In the genomic region with DNA sequence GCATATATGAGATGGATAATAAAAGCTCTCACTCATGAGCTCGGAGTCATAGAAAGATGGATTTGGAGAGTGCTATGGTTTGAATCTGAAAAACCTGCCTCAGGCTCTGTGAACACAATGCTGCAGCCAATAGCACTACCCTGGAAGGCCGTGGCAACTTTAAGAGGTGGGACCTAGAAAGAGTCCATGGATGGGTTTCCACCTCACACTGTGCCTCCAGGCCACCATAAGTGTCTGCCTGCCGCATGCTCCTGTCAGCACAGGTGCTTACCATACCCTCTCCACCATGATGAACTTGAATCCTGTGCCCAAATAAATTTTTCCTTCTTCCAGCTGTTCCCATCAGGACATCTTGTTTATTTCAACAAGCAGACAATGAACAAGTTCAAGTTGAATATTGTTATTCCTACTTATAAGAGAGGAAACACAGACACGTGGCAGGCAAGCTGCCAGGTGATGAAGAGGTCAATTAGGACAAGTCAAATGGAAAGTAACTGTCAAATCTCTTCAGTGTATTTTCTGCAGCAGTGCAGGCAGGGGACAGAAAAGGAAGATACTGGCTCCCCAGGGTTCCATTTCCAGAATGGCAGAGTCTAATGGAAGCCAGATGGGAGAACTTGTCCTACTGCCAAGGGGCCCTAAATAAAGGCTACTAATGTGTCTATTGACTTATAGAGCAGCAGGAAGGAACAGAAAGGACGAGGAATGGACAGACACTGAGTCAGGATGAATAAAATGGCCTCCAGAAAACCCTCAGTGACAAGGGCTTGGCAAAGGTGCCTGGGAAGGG, we compare ENCODE assay signal across 32 mouse cellular contexts. TPM values are rescaled to one million over a fixed set of nuclear protein-coding genes. Genes with fewer than 3 reads are reported as not detected.
A peak's percentile ranks its signal among the peaks of the same experiment; 100 is the strongest.
DNase-seq lines count a peak whose midpoint lies in the region; ATAC-seq and TF ChIP-seq lines count a peak whose summit lies in the region.
"Had no signal": no experiment of that assay in that cellular context is flagged by ENCODE, and none has a peak within 500 bp of the region (broad histone marks: within the 10 kb centered on the region; RNA-seq: fewer than 3 reads in every experiment).

No protein-coding gene starts in this region.

- TF ChIP-seq CTCF in lung, adult 2 months (IDR thresholded peaks at IDR 0.05; ENCODE audit: insufficient read depth, low read length): no peak

- no peak overlapping the region for H3K27ac ChIP-seq in embryonic facial prominence, embryonic 14.5 days (replicated peaks; ENCODE audit: low read depth, low read length)
- no peak overlapping the region for H3K27ac ChIP-seq in embryonic facial prominence, embryonic 10.5 days (replicated peaks)
- no peak overlapping the region for H3K27ac ChIP-seq in kidney, embryonic 14.5 days (ENCODE audit: low read depth, low read length)
- H3K27ac ChIP-seq in midbrain, embryonic 14.5 days (replicated peaks; ENCODE audit: low read depth, low read length): no peak overlapping the region
- H3K27ac ChIP-seq: forebrain, embryonic 10.5 days; forebrain, embryonic 15.5 days; gastrocnemius, adult 2 months; layer of hippocampus, adult 2 months; left cerebral cortex, adult 2 months; limb, embryonic 15.5 days; liver, embryonic 13.5 days; midbrain, embryonic 10.5 days had no signal

- no peaks in the 10 kb centered on the region for H3K4me1 ChIP-seq in embryonic facial prominence, embryonic 14.5 days (ENCODE audit: control insufficient read depth, insufficient read depth, low read length)
- no peaks in the 10 kb centered on the region for H3K4me1 ChIP-seq in embryonic facial prominence, embryonic 10.5 days
- no peaks in the 10 kb centered on the region for H3K4me1 ChIP-seq in kidney, embryonic 14.5 days (ENCODE audit: control insufficient read depth, insufficient read depth, low read length)
- no peaks in the 10 kb centered on the region for H3K4me1 ChIP-seq in lung, adult 2 months (ENCODE audit: control insufficient read depth, insufficient read depth, low read length)
- H3K4me1 ChIP-seq in midbrain, embryonic 14.5 days (ENCODE audit: control insufficient read depth, insufficient read depth, low read length): no peaks in the 10 kb centered on the region
- H3K4me1 ChIP-seq: forebrain, embryonic 10.5 days; forebrain, embryonic 15.5 days; limb, embryonic 15.5 days; liver, embryonic 13.5 days; midbrain, embryonic 10.5 days had no signal

- H3K9me3 ChIP-seq in embryonic facial prominence, embryonic 14.5 days (ENCODE audit: control insufficient read depth, low read length): no peaks in the 10 kb centered on the region
- no peaks in the 10 kb centered on the region for H3K9me3 ChIP-seq in embryonic facial prominence, embryonic 10.5 days
- no peaks in the 10 kb centered on the region for H3K9me3 ChIP-seq in kidney, embryonic 14.5 days (ENCODE audit: control insufficient read depth, low read length)
- no peaks in the 10 kb centered on the region for H3K9me3 ChIP-seq in midbrain, embryonic 14.5 days (ENCODE audit: control insufficient read depth, low read length)
- H3K9me3 ChIP-seq: forebrain, embryonic 10.5 days; forebrain, embryonic 15.5 days; limb, embryonic 15.5 days; liver, embryonic 13.5 days; midbrain, embryonic 10.5 days had no signal

- no peaks in the 10 kb centered on the region for H3K36me3 ChIP-seq in embryonic facial prominence, embryonic 14.5 days (ENCODE audit: control insufficient read depth, insufficient read depth, low read length)
- no peaks in the 10 kb centered on the region for H3K36me3 ChIP-seq in embryonic facial prominence, embryonic 10.5 days (replicated peaks)
- H3K36me3 ChIP-seq in kidney, embryonic 14.5 days (ENCODE audit: control insufficient read depth, insufficient read depth, low read length): no peaks in the 10 kb centered on the region
- no peaks in the 10 kb centered on the region for H3K36me3 ChIP-seq in midbrain, embryonic 14.5 days (ENCODE audit: control insufficient read depth, insufficient read depth, low read length)
- H3K36me3 ChIP-seq: forebrain, embryonic 10.5 days; forebrain, embryonic 15.5 days; limb, embryonic 15.5 days; liver, embryonic 13.5 days; midbrain, embryonic 10.5 days had no signal

- peak; percentile 41 for DNase-seq in embryonic facial prominence, embryonic 14.5 days (ENCODE audit: low spot score)
- no peak for DNase-seq in embryonic facial prominence, embryonic 10.5 days (ENCODE audit: low spot score)
- peak; percentile 12 to 37 for DNase-seq in kidney, postnatal 4 days
- DNase-seq in A20 (ENCODE audit: low read depth, low spot score): peak; percentile 10
- peak; percentile 4 for DNase-seq in mesoderm, embryonic 11.5 days (ENCODE audit: low read depth, low spot score)
- DNase-seq in lung, adult 2 months: no peak
- DNase-seq in midbrain, embryonic 14.5 days: no peak
- DNase-seq: adrenal gland, postnatal 14 days; cerebellum, adult 11 months; cerebellum, adult 9-11 months; gastrocnemius, adult 2 months; gastrocnemius, postnatal 36 days; heart, adult 18-20 months; heart, postnatal 36 days; kidney, adult 8-10 months; kidney, postnatal 25 days; liver, embryonic 13.5 days; lung, adult 18-20 months; lung, postnatal 10 days; right cerebral cortex, adult 18-20 months; spleen, adult 18-20 months; thymus, postnatal 14 days had no signal

- H3K4me2 ChIP-seq in embryonic facial prominence, embryonic 14.5 days (ENCODE audit: low read depth, low read length): no peak overlapping the region
- no peak overlapping the region for H3K4me2 ChIP-seq in kidney, embryonic 14.5 days (replicated peaks; ENCODE audit: low read depth, low read length)
- no peak overlapping the region for H3K4me2 ChIP-seq in midbrain, embryonic 14.5 days (ENCODE audit: low read length)
- H3K4me2 ChIP-seq: forebrain, embryonic 15.5 days; heart, embryonic 11.5 days; limb, embryonic 15.5 days; liver, embryonic 13.5 days had no signal

- no peak for ATAC-seq in embryonic facial prominence, embryonic 14.5 days (ENCODE audit: low read depth)
- no peak for ATAC-seq in kidney, embryonic 14.5 days (ENCODE audit: low FRiP score, low TSS enrichment)
- no peak for ATAC-seq in midbrain, embryonic 14.5 days (ENCODE audit: low FRiP score, low TSS enrichment)
- ATAC-seq: CD4-positive, CD25-positive, alpha-beta regulatory T cell, adult 4 months; forebrain, embryonic 15.5 days; intestine, embryonic 16.5 days had no signal

- H3K9ac ChIP-seq in embryonic facial prominence, embryonic 14.5 days (ENCODE audit: low read depth, low read length): no peak overlapping the region
- no peak overlapping the region for H3K9ac ChIP-seq in kidney, embryonic 14.5 days (ENCODE audit: low read depth, low read length)
- no peak overlapping the region for H3K9ac ChIP-seq in midbrain, embryonic 14.5 days (replicated peaks; ENCODE audit: low read length)
- H3K9ac ChIP-seq: forebrain, embryonic 15.5 days; limb, embryonic 15.5 days; liver, embryonic 13.5 days had no signal

- H3K27me3 ChIP-seq in embryonic facial prominence, embryonic 14.5 days (replicated peaks; ENCODE audit: control insufficient read depth, insufficient read depth, low read length): no peaks in the 10 kb centered on the region; the same call in 1 of the 2 replicates
- no peaks in the 10 kb centered on the region for H3K27me3 ChIP-seq in embryonic facial prominence, embryonic 10.5 days (replicated peaks; ENCODE audit: low read depth, poor library complexity, severe bottlenecking)
- H3K27me3 ChIP-seq in kidney, embryonic 14.5 days (ENCODE audit: control insufficient read depth, insufficient read depth, low read length): no peaks in the 10 kb centered on the region
- H3K27me3 ChIP-seq in midbrain, embryonic 14.5 days (ENCODE audit: control insufficient read depth, insufficient read depth, low read length): no peaks in the 10 kb centered on the region
- H3K27me3 ChIP-seq: forebrain, embryonic 15.5 days had no signal

- 43% methylated on average over 5 of the region's 5 CpGs for WGBS in embryonic facial prominence, embryonic 14.5 days
- 55% methylated on average over 5 of the region's 5 CpGs for WGBS in embryonic facial prominence, embryonic 10.5 days
- WGBS in kidney, embryonic 14.5 days: 61% methylated on average over 5 of the region's 5 CpGs
- WGBS in lung, adult 2 months: 56% methylated on average over 5 of the region's 5 CpGs
- WGBS in midbrain, embryonic 14.5 days: 60% methylated on average over 5 of the region's 5 CpGs

- TF ChIP-seq POLR2A in lung, adult 2 months (IDR thresholded peaks at IDR 0.05; ENCODE audit: borderline replicate concordance, extremely low read depth, low read depth, low read length): no peak

- H3K4me3 ChIP-seq in embryonic facial prominence, embryonic 14.5 days (ENCODE audit: low read depth, low read length): no peak overlapping the region
- H3K4me3 ChIP-seq in embryonic facial prominence, embryonic 10.5 days: no peak overlapping the region
- no peak overlapping the region for H3K4me3 ChIP-seq in kidney, embryonic 14.5 days (ENCODE audit: low read length)
- no peak overlapping the region for H3K4me3 ChIP-seq in lung, adult 2 months (replicated peaks; ENCODE audit: extremely low read depth, low read depth, low read length)
- H3K4me3 ChIP-seq in midbrain, embryonic 14.5 days (replicated peaks; ENCODE audit: low read depth, low read length): no peak overlapping the region
- H3K4me3 ChIP-seq: forebrain, embryonic 10.5 days; forebrain, embryonic 15.5 days; gastrocnemius, adult 2 months; layer of hippocampus, adult 2 months; left cerebral cortex, adult 2 months; limb, embryonic 15.5 days; liver, embryonic 13.5 days; midbrain, embryonic 10.5 days had no signal

RNA-seq across cellular contexts. Expression of gene Med6, which starts 10.4 kb away (rescaled TPM):
- polyA plus RNA-seq in embryonic facial prominence, embryonic 14.5 days (2014; fragmentation: Nextera tagmentation; extraction: Ambion mirVana): 64.7 and 67.7 TPM in 2 replicates
- 88.4 and 90.9 TPM in 2 replicates for polyA plus RNA-seq in embryonic facial prominence, embryonic 10.5 days (2016; fragmentation: Nextera tagmentation; extraction: Ambion mirVana)
- 72.3 and 95.9 TPM in 2 replicates for polyA plus RNA-seq in kidney, embryonic 14.5 days (2014; fragmentation: Nextera tagmentation; extraction: Ambion mirVana)
- 3.7 and 8.4 TPM in 2 replicates for polyA plus RNA-seq in lung, adult 2 months (2012; rRNA removed)
- polyA plus RNA-seq in midbrain, embryonic 14.5 days (2014; fragmentation: Nextera tagmentation; extraction: Ambion mirVana): 43.9 and 50.7 TPM in 2 replicates

RNA-seq across cellular contexts. Expression of gene Ttc9, which starts 25.9 kb away (rescaled TPM):
- 3.4 and 5.3 TPM in 2 replicates for polyA plus RNA-seq in embryonic facial prominence, embryonic 14.5 days (2014; fragmentation: Nextera tagmentation; extraction: Ambion mirVana)
- 1.2 and 1.6 TPM in 2 replicates for polyA plus RNA-seq in embryonic facial prominence, embryonic 10.5 days (2016; fragmentation: Nextera tagmentation; extraction: Ambion mirVana)
- 0.55 and 1.2 TPM in 2 replicates for polyA plus RNA-seq in kidney, embryonic 14.5 days (2014; fragmentation: Nextera tagmentation; extraction: Ambion mirVana)
- 10.2 and 12.8 TPM in 2 replicates for polyA plus RNA-seq in lung, adult 2 months (2012; rRNA removed)
- 10.7 and 12.6 TPM in 2 replicates for polyA plus RNA-seq in midbrain, embryonic 14.5 days (2014; fragmentation: Nextera tagmentation; extraction: Ambion mirVana)

RNA-seq across cellular contexts. Expression of gene Adam21, which starts 36.9 kb away (rescaled TPM):
- 0.17 and 0.20 TPM in 2 replicates for polyA plus RNA-seq in embryonic facial prominence, embryonic 14.5 days (2014; fragmentation: Nextera tagmentation; extraction: Ambion mirVana)
- polyA plus RNA-seq in embryonic facial prominence, embryonic 10.5 days (2016; fragmentation: Nextera tagmentation; extraction: Ambion mirVana): 0.36 and 0.41 TPM in 2 replicates
- polyA plus RNA-seq in kidney, embryonic 14.5 days (2014; fragmentation: Nextera tagmentation; extraction: Ambion mirVana): 0.36 and 0.58 TPM in 2 replicates
- polyA plus RNA-seq in lung, adult 2 months (2012; rRNA removed): not detected in 2 replicates
- polyA plus RNA-seq in midbrain, embryonic 14.5 days (2014; fragmentation: Nextera tagmentation; extraction: Ambion mirVana): 0.74 and 0.99 TPM in 2 replicates
- polyA plus RNA-seq: liver, embryonic 13.5 days had no signal

Comparison
In these comparisons a context has a peak if more than half of its experiments do, and no peak if none do; other contexts are left out.
1. DNase-seq: peak in embryonic facial prominence, embryonic 14.5 days (single experiment), kidney, postnatal 4 days (2 of 2), A20 (single experiment) and mesoderm, embryonic 11.5 days (single experiment); none in embryonic facial prominence, embryonic 10.5 days (single experiment), lung, adult 2 months (single experiment) and midbrain, embryonic 14.5 days (single experiment).